Mouse (Mus musculus) lung, embryonic 14.5 days (tissue): ENCODE measurements at regions not wholly inside any gene's neighbourhood (a gene's known extent, or its start where the extent isn't known, plus 50 kb on each side); places are given as distances from the start of the nearest gene placed in this dataset.

Source experiments
- ATAC-seq: fragments of 200-750 bp; cut with Nextera tagmentation; 2 replicates; pipeline ENCODE4 v1.8.0; 2017; ENCODE audit warnings: mild to moderate bottlenecking, moderate TSS enrichment, moderate library complexity; ENCODE audit not compliant: insufficient read depth
- DNase-seq: peaks from one replicate; pipeline ENCODE4 v3.0.0-alpha.2; 2015
- H3K27ac ChIP-seq: fragments of 300-500 bp; sonication (generic); 2 replicates; pipeline ENCODE4 v1.5.1; 2014; ENCODE audit warnings: low read depth, mild to moderate bottlenecking, moderate library complexity
- H3K27me3 ChIP-seq: fragments of 300-500 bp; sonication (generic); 2 replicates; pipeline ENCODE4 v1.6.1; 2014; ENCODE audit warnings: low read length, control low read depth; ENCODE audit not compliant: insufficient read depth
- H3K36me3 ChIP-seq: fragments of 300-500 bp; sonication (generic); 2 replicates; pipeline ENCODE4 v1.6.1; 2014; ENCODE audit warnings: control low read depth; ENCODE audit not compliant: insufficient read depth
- H3K4me1 ChIP-seq: fragments of 300-500 bp; sonication (generic); 2 replicates; pipeline ENCODE4 v1.6.1; 2014; ENCODE audit warnings: antibody characterized with exemption, control low read depth; ENCODE audit not compliant: insufficient read depth
- H3K4me2 ChIP-seq: fragments of 300-500 bp; sonication (generic); 2 replicates; pipeline ENCODE4 v1.6.1; 2014; ENCODE audit warnings: mild to moderate bottlenecking
- H3K4me3 ChIP-seq: fragments of 300-500 bp; sonication (generic); 2 replicates; pipeline ENCODE4 v1.5.1; 2014; ENCODE audit warnings: low read depth, low read length
- H3K9ac ChIP-seq: fragments of 300-500 bp; sonication (generic); 2 replicates; pipeline ENCODE4 v1.6.1; 2014
- H3K9me3 ChIP-seq: fragments of 300-500 bp; sonication (generic); 2 replicates; pipeline ENCODE4 v1.6.1; 2016; ENCODE audit warnings: low read depth, low read length, control low read depth
- CTCF ChIP-seq: IDR thresholded peaks from 2 replicates; pipeline ENCODE4 v1.5.1; 2016; ENCODE audit warnings: antibody characterized with exemption, low read depth
- WGBS: fragments of 180-500 bp; shearing (Covaris S2); extraction: QIAGEN DNeasy Blood & Tissue Kit; methylation state at CpG from one replicate; pipeline ENCODE4 v1.1.7; 2014; 5-methylcytosine and 5-hydroxymethylcytosine counted together

DNA sequence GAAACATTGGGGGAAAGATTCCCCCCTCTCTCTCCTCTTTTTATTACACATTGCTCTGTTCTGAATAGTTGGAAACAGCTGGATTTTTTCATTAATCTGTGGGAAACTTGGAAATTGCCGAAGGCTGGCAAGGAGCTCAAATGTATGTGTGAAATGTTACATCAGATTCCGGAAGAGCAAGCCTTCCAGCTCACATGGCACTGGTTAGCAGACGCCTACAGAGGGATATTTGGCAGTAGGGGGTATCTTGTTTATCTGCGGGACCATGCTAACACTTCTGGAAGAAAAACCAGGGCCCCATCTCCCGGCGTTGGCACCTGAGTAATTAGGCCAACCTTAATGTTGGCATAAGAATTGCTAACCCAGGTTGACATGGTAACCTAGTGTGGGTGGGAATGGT, 183.0 kb downstream of the Enc1 start:
- Histone ChIP-seq H3K36me3 (no peaks in the 10 kb centered on the region), H3K4me3 (no peak overlapping the region), H3K9ac (no peak overlapping the region), H3K9me3 (no peaks in the 10 kb centered on the region), H3K27me3 (no peaks in the 10 kb centered on the region), H3K4me1 (no peaks in the 10 kb centered on the region; the same call in 1 of the 2 replicates), H3K27ac (no peak overlapping the region), H3K4me2 (no peak overlapping the region)
- DNase-seq, result peak; percentile 72
- ATAC-seq, result peak; percentile 58; the same call in 1 of the 2 replicates
- no peak for TF ChIP-seq CTCF
- 39% methylated on average over 6 of the region's 6 CpGs for WGBS

- H3K27ac ChIP-seq, result no peak overlapping the region
- no peak overlapping the region for H3K9ac ChIP-seq
- DNase-seq (no peak), ATAC-seq (no peak)
- no peaks in the 10 kb centered on the region for H3K9me3 ChIP-seq
- H3K4me2 ChIP-seq, result no peak overlapping the region
- H3K27me3 ChIP-seq, result no peaks in the 10 kb centered on the region
- 64% methylated on average over 5 of the region's 5 CpGs for WGBS
- no peak for TF ChIP-seq CTCF
- no peak overlapping the region for H3K4me3 ChIP-seq
- no peaks in the 10 kb centered on the region; the same call in 1 of the 2 replicates for H3K4me1 ChIP-seq
- H3K36me3 ChIP-seq, result no peaks in the 10 kb centered on the region
Observed at GRCm38 (mm10) chr13:97423298-97423817, 182.5 kb downstream of the Enc1 start.

DNA sequence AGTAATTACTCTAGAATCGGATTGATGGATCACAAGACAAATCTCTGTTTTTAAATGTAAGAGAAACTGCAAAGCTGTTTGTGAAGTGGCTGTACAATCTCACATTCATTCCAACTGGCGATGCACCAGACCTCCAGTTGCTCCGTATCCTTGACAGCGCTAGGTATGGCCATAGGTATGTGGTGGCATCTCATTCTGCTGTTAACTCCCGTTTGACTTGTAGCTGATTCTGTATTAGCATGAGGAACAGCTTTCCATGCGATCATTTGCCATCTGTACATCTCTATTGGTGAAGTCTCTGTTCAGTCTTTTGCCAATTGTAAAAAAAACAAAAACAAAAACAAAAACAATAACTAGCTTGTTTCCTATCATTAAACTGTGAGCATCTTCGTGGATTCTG, 182.0 kb downstream of the Enc1 start:
- H3K36me3 ChIP-seq, result no peaks in the 10 kb centered on the region
- no peak overlapping the region for H3K4me3 ChIP-seq
- 80% methylated on average over 7 of the region's 7 CpGs for WGBS
- no peaks in the 10 kb centered on the region; the same call in 1 of the 2 replicates for H3K4me1 ChIP-seq
- DNase-seq (no peak), ATAC-seq (no peak)
- no peak overlapping the region for H3K4me2 ChIP-seq
- TF ChIP-seq CTCF, result no peak
- H3K9me3 ChIP-seq, result no peaks in the 10 kb centered on the region
- H3K27me3 ChIP-seq, result no peaks in the 10 kb centered on the region
- no peak overlapping the region for H3K27ac ChIP-seq
- H3K9ac ChIP-seq, result no peak overlapping the region

DNA sequence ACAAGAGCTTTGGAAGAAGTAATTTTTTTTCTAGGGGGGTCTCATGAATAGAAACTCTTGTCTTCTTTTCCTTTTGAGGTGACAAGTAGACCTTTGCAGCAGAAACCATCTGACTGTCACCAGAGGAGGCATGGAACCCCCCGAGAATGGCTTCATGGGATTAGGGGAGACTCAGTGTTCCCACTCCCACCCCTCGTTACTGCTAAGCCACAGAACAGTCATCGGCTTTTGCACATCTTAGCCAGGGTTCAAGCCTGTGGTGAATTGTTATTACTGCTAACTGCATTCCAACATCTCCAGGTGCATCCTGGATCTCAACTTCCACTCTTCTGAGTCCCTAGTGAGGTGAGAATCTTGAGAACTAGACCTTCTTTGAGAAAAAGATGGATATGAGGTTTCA, 180.9 kb downstream of the Enc1 start:
- H3K4me1 ChIP-seq, result peaks cover 3% of the 10 kb centered on the region
- H3K36me3 ChIP-seq, result no peaks in the 10 kb centered on the region
- H3K27me3 ChIP-seq, result no peaks in the 10 kb centered on the region
- no peak overlapping the region for H3K4me2 ChIP-seq
- H3K4me3 ChIP-seq, result no peak overlapping the region
- H3K27ac ChIP-seq, result no peak overlapping the region
- H3K9me3 ChIP-seq, result no peaks in the 10 kb centered on the region
- no peak overlapping the region for H3K9ac ChIP-seq
- TF ChIP-seq CTCF, result no peak
- WGBS, result 87% methylated on average over 3 of the region's 3 CpGs
- DNase-seq, result no peak
- no peak for ATAC-seq

DNA sequence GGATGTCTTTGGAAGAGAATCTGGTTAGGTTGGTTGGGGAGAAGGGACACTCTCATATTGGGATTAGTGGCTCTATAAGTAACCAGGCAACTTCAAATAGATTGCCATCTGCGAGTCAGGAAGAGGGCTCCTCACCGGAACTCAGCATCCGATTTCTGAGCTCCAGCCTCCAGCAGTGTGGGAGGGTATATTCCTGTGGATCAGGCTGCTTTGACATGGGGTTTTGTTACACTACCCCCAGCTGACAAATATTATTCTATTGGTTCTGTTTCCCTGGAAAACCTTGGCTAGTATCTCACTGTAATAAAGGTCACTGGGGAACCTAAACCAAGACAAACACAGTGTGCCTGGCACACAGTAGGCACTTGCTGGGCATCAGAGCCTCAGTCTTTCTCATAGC, 179.9 kb downstream of the Enc1 start:
- H3K9me3 ChIP-seq, result no peaks in the 10 kb centered on the region
- DNase-seq, result no peak
- no peaks in the 10 kb centered on the region for H3K36me3 ChIP-seq
- no peak overlapping the region for H3K9ac ChIP-seq
- H3K4me1 ChIP-seq, result peaks cover 3% of the 10 kb centered on the region
- no peak overlapping the region for H3K4me2 ChIP-seq
- 66% methylated on average over 3 of the region's 3 CpGs for WGBS
- no peak for ATAC-seq
- H3K27me3 ChIP-seq, result no peaks in the 10 kb centered on the region
- H3K4me3 ChIP-seq, result no peak overlapping the region
- H3K27ac ChIP-seq, result no peak overlapping the region
- TF ChIP-seq CTCF, result no peak

- no peak for DNase-seq
- Histone ChIP-seq H3K36me3 (no peaks in the 10 kb centered on the region), H3K9ac (no peak overlapping the region), H3K4me1 (peaks cover 3% of the 10 kb centered on the region), H3K27ac (no peak overlapping the region), H3K9me3 (no peaks in the 10 kb centered on the region), H3K4me2 (no peak overlapping the region), H3K27me3 (no peaks in the 10 kb centered on the region), H3K4me3 (no peak overlapping the region)
- no peak for TF ChIP-seq CTCF
- 58% methylated on average over 3 of the region's 3 CpGs for WGBS
- ATAC-seq, result no peak
Observed at GRCm38 (mm10) chr13:97419100-97419499, 178.2 kb downstream of the Enc1 start.

DNA sequence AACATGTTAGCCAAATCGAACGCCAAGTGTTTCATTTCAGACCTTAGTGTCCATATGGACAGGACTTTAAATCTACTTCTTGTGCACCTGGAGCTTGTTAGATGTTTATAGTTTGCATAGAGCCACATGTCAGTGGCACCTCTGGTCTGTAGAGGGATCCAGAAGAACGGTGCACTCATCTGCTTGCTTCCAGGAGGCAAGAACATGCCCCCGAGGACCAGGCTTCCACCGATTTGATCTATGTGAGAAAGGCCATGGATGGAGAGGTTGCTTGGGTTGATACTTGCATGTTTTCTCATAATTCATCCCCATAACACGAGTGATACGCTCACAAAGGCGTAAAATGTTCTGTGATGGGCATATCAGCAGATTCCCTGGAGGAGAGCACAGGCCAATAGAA, 177.8 kb downstream of the Enc1 start:
- no peak for DNase-seq
- Histone ChIP-seq H3K36me3 (no peaks in the 10 kb centered on the region), H3K4me3 (no peak overlapping the region), H3K27ac (no peak overlapping the region), H3K9ac (no peak overlapping the region), H3K4me1 (peaks cover 3% of the 10 kb centered on the region), H3K4me2 (no peak overlapping the region), H3K9me3 (no peaks in the 10 kb centered on the region), H3K27me3 (no peaks in the 10 kb centered on the region)
- ATAC-seq, result no peak
- 67% methylated on average over 8 of the region's 8 CpGs for WGBS
- TF ChIP-seq CTCF, result no peak

DNA sequence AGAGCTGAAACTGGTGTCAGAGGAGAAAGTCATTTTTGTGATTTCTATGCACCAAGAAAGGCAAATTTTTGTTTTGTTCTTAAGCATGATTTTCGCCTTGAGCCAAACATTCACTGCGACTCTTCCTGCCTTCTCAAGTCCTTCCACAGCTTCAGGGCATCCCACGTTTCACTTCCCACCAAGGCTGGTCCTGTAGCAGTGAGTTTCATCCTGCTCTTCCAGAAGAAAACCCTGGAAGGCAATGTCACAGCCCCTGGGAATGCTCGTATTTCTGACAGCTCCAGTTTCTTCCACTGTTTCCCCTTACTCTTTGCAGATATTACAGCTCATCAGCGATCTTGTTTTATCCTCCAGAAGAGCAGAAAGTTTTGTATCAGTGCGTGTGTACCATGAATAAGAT, 177.2 kb downstream of the Enc1 start:
- ATAC-seq (no peak), DNase-seq (no peak)
- H3K4me2 ChIP-seq, result no peak overlapping the region
- H3K36me3 ChIP-seq, result no peaks in the 10 kb centered on the region
- 64% methylated on average over 6 of the region's 6 CpGs for WGBS
- H3K27ac ChIP-seq, result no peak overlapping the region
- no peak for TF ChIP-seq CTCF
- H3K9me3 ChIP-seq, result no peaks in the 10 kb centered on the region
- H3K4me1 ChIP-seq, result peaks cover 3% of the 10 kb centered on the region; the same call in 1 of the 2 replicates
- no peak overlapping the region for H3K4me3 ChIP-seq
- H3K9ac ChIP-seq, result no peak overlapping the region
- H3K27me3 ChIP-seq, result no peaks in the 10 kb centered on the region
